Mouse (Mus musculus): Measurements from ENCODE around the gene En1.
A peak's percentile ranks its signal among the peaks of the same experiment; 100 is the strongest.

En1 gene

DNA sequence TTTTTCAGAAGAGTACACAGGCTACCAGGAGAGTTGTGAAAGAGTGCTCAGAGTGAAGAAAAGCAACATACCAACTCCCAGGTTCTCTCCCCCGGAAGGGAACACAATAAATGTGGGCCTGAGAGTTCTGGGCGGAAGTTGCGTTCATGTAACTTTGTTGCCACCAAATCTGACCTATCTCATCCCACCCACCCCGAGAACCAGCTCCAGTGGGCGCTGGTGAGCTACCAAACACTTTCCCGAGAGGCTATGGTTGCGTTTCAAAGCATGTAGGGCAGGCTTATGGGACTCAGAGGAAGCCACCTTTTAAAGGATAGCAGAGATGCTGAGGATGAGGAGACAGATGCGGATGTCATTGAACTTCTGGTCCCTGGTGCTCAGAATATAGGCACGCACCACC, 26.6 kb downstream of the En1 start:
- DNase-seq (ENCODE audit: low spot score) = no peak

DNA sequence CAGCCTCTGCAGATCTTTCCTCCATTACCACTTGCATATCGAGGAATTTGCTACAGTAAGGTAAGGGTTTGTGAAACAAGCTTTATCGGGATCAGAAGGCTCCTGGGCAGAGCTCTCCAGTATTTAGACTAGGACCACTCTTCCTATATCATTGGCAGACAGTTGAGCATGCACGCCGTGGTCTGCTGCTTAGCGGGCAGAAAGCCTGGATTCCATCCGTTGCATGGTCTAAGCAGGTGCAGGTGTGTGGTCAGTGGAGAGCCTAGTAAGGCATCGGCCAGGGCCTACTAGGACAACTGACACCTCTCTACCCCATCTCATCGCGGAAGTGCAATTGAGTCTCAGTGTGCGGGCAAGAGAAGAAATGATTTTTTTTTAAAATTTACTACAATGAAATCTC, 41.2 kb downstream of the En1 start:
- DNase-seq (ENCODE audit: low spot score) = no peak

DNA sequence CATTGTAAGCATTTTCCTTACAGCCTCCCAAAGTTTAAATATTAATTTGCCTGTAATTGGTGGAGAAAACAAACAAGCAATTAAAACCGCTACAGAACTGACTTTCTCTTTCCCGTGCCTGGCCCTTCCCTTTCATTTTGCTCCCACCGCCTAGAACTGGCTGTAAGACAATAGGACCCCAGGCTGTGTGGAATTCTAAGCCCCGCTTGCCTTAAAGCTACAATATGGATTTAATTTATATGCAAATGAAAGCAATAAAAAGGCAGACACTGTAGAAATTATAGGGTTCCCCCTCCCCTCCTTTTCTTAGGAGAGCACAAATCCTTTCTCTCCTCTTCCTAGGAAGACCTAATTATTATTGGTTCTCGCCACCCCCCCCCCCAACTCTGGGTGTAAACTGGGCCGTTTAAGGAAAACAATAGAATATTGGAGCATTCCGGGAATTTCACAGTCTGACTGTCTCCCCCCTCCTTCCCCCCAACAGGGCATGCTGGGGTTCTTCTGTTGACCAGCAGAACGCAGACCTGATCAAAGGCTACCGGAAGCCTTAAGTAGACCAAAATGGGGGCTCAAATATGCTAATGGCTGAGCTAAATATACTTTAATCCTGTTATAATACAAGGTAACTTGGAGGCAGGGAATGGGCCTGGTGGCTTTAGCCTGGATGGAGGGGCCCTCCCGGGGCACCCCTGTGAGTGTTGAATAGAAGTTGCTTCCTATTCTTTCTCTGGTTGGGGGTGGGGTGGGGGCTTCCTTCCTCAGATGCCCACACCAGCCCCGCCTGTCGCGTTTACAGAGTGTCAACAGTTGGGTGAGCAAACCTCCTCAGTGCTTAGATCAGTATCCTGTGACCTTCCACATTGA, 41.9 kb downstream of the En1 start:
- DNase-seq (ENCODE audit: low spot score) = no peak

DNA sequence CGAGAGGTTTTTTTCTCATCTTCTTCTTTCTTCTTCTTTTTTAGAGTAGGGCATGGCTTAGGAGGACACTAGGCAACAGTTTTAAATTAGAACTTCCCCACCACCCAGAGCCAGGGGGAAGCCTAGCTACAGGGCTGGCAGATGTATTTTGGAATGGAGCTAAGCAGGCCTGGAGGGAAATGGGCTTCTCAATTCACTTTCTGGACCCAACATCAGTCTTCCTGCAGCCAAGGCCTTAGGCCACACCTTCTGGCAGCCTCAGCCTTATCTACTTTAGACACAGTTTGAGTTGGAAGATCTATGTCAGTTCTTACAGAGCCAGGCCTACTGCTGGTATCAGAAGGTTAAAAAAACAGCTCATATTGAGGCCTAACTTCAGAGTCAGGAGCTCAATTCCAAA, 42.5 kb downstream of the En1 start:
- peak; percentile 2 for DNase-seq (ENCODE audit: low spot score)

DNA sequence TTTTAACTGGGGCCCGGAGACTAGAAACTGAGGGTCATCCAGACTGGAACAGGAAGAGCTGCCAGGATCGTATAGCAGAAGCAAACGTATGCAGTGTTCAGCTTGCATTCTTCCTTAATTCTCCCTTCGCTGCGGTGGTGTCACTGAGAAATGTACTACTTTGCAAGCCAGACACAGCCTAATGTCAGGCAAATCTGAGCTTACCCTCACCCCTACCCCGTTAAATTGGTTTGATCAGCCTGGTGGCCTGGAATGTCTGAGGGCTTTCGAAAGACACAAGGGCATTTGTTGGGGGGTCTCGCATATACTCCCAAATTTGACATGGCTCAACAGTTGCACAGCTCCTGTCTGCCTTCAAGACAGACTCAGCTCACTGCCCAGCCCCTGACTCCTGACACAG, 47.9 kb downstream of the En1 start:
- no peak for DNase-seq (ENCODE audit: low spot score)

DNA sequence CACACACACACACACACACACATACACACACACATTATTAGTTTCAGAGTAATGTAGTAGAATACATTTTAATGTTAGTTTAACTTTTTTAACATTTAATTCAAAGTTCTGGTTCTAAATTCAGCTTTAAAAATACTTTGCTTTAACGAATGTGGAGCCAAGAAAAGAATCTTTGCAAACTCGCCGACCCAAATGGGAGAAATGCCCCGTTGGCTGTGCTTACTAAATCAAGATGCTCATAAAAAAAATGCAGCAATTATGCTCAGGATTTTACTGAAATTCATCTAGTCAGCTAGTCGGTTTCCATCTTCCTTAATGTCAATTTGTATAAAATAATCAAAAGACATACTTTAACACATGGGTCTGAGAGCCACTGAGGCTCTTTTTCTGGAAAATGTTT, 49.8 kb downstream of the En1 start:
- DNase-seq (ENCODE audit: low spot score) = no peak

DNA sequence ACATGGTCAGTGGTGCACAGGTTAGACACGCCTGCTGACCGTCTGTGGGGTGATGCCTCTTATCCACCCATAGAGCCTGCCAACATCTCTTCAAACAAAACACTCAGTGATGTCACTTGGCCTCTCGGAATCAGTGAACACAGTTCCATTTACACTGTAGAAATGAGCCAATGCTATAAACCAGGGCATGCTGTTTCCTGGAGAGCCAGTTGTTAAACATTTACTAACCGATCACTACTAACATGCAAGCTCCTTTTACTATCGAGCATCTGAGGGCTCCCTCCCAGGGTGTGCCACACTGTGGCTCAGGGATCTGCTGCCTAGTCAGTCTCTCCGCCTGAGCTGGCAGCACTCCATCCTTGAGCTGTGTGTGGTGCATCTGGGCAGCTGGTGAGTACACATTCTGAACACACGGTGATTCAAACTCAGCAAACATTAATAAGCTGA, 52.8 kb downstream of the En1 start:
- DNase-seq (ENCODE audit: low spot score) = no peak

Data from c-Kit-positive CD71-positive TER-119-positive erythroid progenitor cells, embryonic 14.5 days (primary cell).